Mouse (Mus musculus): ENCODE measurements around the gene Kcnq2. TPM values are rescaled to one million over a fixed set of nuclear protein-coding genes. Genes with fewer than 3 reads are reported as not detected.

Kcnq2 gene
- polyA plus RNA-seq, 1 experiment from 2014 or later = 0.59 TPM

- no peak for ATAC-seq (ENCODE audit: insufficient number of reproducible peaks, insufficient read depth, low FRiP score, low TSS enrichment, low read depth)
- WGBS = 71% methylated on average over 7 of the region's 7 CpGs
- H3K27me3 ChIP-seq = peaks cover 41% of the 10 kb centered on the region
- H3K4me3 ChIP-seq = no peak overlapping the region
- no peak overlapping the region for H3K9ac ChIP-seq
- H3K9me3 ChIP-seq = no peaks in the 10 kb centered on the region
- peaks cover 18% of the 10 kb centered on the region for H3K4me1 ChIP-seq
- no peak overlapping the region for H3K27ac ChIP-seq
- H3K36me3 ChIP-seq = no peaks in the 10 kb centered on the region
- no peak overlapping the region for H3K4me2 ChIP-seq
Measured at GRCm38 (mm10) chr2:181035186-181035585, 99.9 kb downstream of the Kcnq2 start.

- no peak overlapping the region for H3K4me3 ChIP-seq
- H3K4me1 ChIP-seq = peaks cover 6% of the 10 kb centered on the region; the same call in 1 of the 2 replicates
- H3K27me3 ChIP-seq = peaks cover 22% of the 10 kb centered on the region
- no peaks in the 10 kb centered on the region for H3K36me3 ChIP-seq
- 71% methylated on average over 6 of the region's 6 CpGs for WGBS
- H3K9ac ChIP-seq = no peak overlapping the region
- no peaks in the 10 kb centered on the region for H3K9me3 ChIP-seq
- no peak for ATAC-seq (ENCODE audit: insufficient number of reproducible peaks, insufficient read depth, low FRiP score, low TSS enrichment, low read depth)
- no peak overlapping the region for H3K27ac ChIP-seq
- H3K4me2 ChIP-seq = no peak overlapping the region
Measured at GRCm38 (mm10) chr2:181033310-181033709, 101.8 kb downstream of the Kcnq2 start.

- H3K4me2 ChIP-seq = no peak overlapping the region
- no peak overlapping the region for H3K9ac ChIP-seq
- no peak overlapping the region for H3K4me3 ChIP-seq
- WGBS = 47% methylated on average over 5 of the region's 5 CpGs
- H3K27me3 ChIP-seq = peaks cover 13% of the 10 kb centered on the region
- no peaks in the 10 kb centered on the region for H3K9me3 ChIP-seq
- ATAC-seq (ENCODE audit: insufficient number of reproducible peaks, insufficient read depth, low FRiP score, low TSS enrichment, low read depth) = no peak
- no peaks in the 10 kb centered on the region for H3K4me1 ChIP-seq
- H3K27ac ChIP-seq = no peak overlapping the region
- no peaks in the 10 kb centered on the region for H3K36me3 ChIP-seq
Measured at GRCm38 (mm10) chr2:181032407-181032806, 102.7 kb downstream of the Kcnq2 start.

GRCm38 (mm10) chr2:181031406-181031934, 103.6 kb downstream of the Kcnq2 start:
- Histone ChIP-seq H3K27me3 (peaks cover 4% of the 10 kb centered on the region; the same call in 1 of the 2 replicates), H3K36me3 (no peaks in the 10 kb centered on the region), H3K9me3 (no peaks in the 10 kb centered on the region), H3K4me2 (no peak overlapping the region), H3K9ac (no peak overlapping the region), H3K4me1 (no peaks in the 10 kb centered on the region), H3K4me3 (no peak overlapping the region), H3K27ac (no peak overlapping the region)
- ATAC-seq (ENCODE audit: insufficient number of reproducible peaks, insufficient read depth, low FRiP score, low TSS enrichment, low read depth) = no peak
- WGBS = 79% methylated on average over 11 of the region's 11 CpGs

Other genes starting within 250 kb of the Kcnq2 start
- 49.1 and 62.8 TPM in 2 replicates for gene Ythdf1, start 214.4 kb downstream of the Kcnq2 start, polyA plus RNA-seq (2015; fragmentation: Nextera tagmentation; extraction: Ambion mirVana)
- not detected in 2 replicates for gene Birc7, start 206.3 kb downstream of the Kcnq2 start, polyA plus RNA-seq (2015; fragmentation: Nextera tagmentation; extraction: Ambion mirVana)
- gene Nkain4, start 180.6 kb downstream of the Kcnq2 start, polyA plus RNA-seq (2015; fragmentation: Nextera tagmentation; extraction: Ambion mirVana) = 6.9 and 7.3 TPM in 2 replicates
- gene Arfgap1, start 168.1 kb downstream of the Kcnq2 start, polyA plus RNA-seq (2015; fragmentation: Nextera tagmentation; extraction: Ambion mirVana) = 128 and 132 TPM in 2 replicates
- gene Col20a1, start 148.8 kb downstream of the Kcnq2 start, polyA plus RNA-seq (2015; fragmentation: Nextera tagmentation; extraction: Ambion mirVana) = 0.84 and 0.93 TPM in 2 replicates
- 0.73 and 1.8 TPM in 2 replicates for gene Chrna4, start 91.8 kb downstream of the Kcnq2 start, polyA plus RNA-seq (2015; fragmentation: Nextera tagmentation; extraction: Ambion mirVana)
- 0.20 TPM in 1 of 2 replicates, not detected in the other for gene Eef1a2, start 21.7 kb upstream of the Kcnq2 start, polyA plus RNA-seq (2015; fragmentation: Nextera tagmentation; extraction: Ambion mirVana)
- 327 and 423 TPM in 2 replicates for gene Ppdpf, start 51.9 kb upstream of the Kcnq2 start, polyA plus RNA-seq (2015; fragmentation: Nextera tagmentation; extraction: Ambion mirVana)
- 0.07 TPM in 1 of 2 replicates, not detected in the other for gene Ptk6, start 67.5 kb upstream of the Kcnq2 start, polyA plus RNA-seq (2015; fragmentation: Nextera tagmentation; extraction: Ambion mirVana)
- gene Srms, start 77.9 kb upstream of the Kcnq2 start, polyA plus RNA-seq (2015; fragmentation: Nextera tagmentation; extraction: Ambion mirVana) = 0.14 TPM in 1 of 2 replicates, not detected in the other
- gene Fndc11, start 84.7 kb upstream of the Kcnq2 start, polyA plus RNA-seq (2015; fragmentation: Nextera tagmentation; extraction: Ambion mirVana) = not detected in 2 replicates
- 0.51 and 0.78 TPM in 2 replicates for gene Helz2, start 106.7 kb upstream of the Kcnq2 start, polyA plus RNA-seq (2015; fragmentation: Nextera tagmentation; extraction: Ambion mirVana)
- gene Gmeb2, start 152.7 kb upstream of the Kcnq2 start, polyA plus RNA-seq (2015; fragmentation: Nextera tagmentation; extraction: Ambion mirVana) = 15.9 and 16.9 TPM in 2 replicates
- 14.9 and 17.1 TPM in 2 replicates for gene Stmn3, start 179.2 kb upstream of the Kcnq2 start, polyA plus RNA-seq (2015; fragmentation: Nextera tagmentation; extraction: Ambion mirVana)
- gene Rtel1, start 184.4 kb upstream of the Kcnq2 start, polyA plus RNA-seq (2015; fragmentation: Nextera tagmentation; extraction: Ambion mirVana) = 42.7 and 48.9 TPM in 2 replicates
- 48.4 and 50.7 TPM in 2 replicates for gene Zgpat, start 229.6 kb upstream of the Kcnq2 start, polyA plus RNA-seq (2015; fragmentation: Nextera tagmentation; extraction: Ambion mirVana)
- gene Arfrp1, start 230.1 kb upstream of the Kcnq2 start, polyA plus RNA-seq (2015; fragmentation: Nextera tagmentation; extraction: Ambion mirVana) = 75.2 and 76.1 TPM in 2 replicates
- 29.6 and 31.7 TPM in 2 replicates for gene Lime1, start 244.8 kb upstream of the Kcnq2 start, polyA plus RNA-seq (2015; fragmentation: Nextera tagmentation; extraction: Ambion mirVana)

All from embryonic facial prominence, embryonic 13.5 days (tissue).